Mouse (Mus musculus) ES-Bruce4 (cell line): ENCODE data around the gene Ep300.

Experiments used
- CTCF ChIP-seq: IDR thresholded peaks from one replicate; pipeline ENCODE4 v1.8.1; 2011; ENCODE audit warnings: low read depth, low read length
- POLR2A ChIP-seq: IDR thresholded peaks from one replicate; pipeline ENCODE4 v1.8.1; 2011; ENCODE audit warnings: low read length; ENCODE audit not compliant: insufficient read depth

- TF ChIP-seq POLR2A (no peak), CTCF (peak; percentile 6)
Measured at GRCm38 (mm10) chr15:81666957-81667356, 81.8 kb downstream of the Ep300 start.
